Mouse (Mus musculus): ENCODE data around the gene Krcc1.

GRCm38 (mm10) chr6:71226544-71226943 lies 44.9 kb upstream of the Krcc1 start:
- TF ChIP-seq EP300 (IDR thresholded peaks at IDR 0.05; ENCODE audit: low read depth in 1 of 2, low read length in 2 of 2) (no peak), CHD2 (IDR thresholded peaks at IDR 0.05; ENCODE audit: low read length) (no peak), HCFC1 (IDR thresholded peaks at IDR 0.05; ENCODE audit: low read depth, low read length) (no peak), CTCF (IDR thresholded peaks at IDR 0.05 in 2 of 3, conservative IDR thresholded peaks at IDR 0.05 in 1 of 3; ENCODE audit: control insufficient read depth in 1 of 3, insufficient read depth in 1 of 3, low read depth in 2 of 3, low read length in 3 of 3, poor library complexity in 1 of 3, severe bottlenecking in 1 of 3) (no peak), MYC (IDR thresholded peaks at IDR 0.05; ENCODE audit: low read depth, low read length) (no peak), ZNF384 (IDR thresholded peaks at IDR 0.05; ENCODE audit: low read depth, low read length) (no peak), JUND (IDR thresholded peaks at IDR 0.05; ENCODE audit: low read depth, low read length) (no peak), TCF12 (IDR thresholded peaks at IDR 0.05; ENCODE audit: low read depth, low read length) (no peak)
